Mouse (Mus musculus) neural tube, embryonic 10.5 days (tissue): ENCODE data around the gene Olfr649.
A peak's percentile ranks its signal among the peaks of the same experiment; 100 is the strongest.

Experiments used
- DNase-seq: peaks from one replicate; pipeline ENCODE4 v3.0.0-alpha.2; 2017; ENCODE audit warnings: low spot score; ENCODE audit errors: extremely low spot score

Gene Olfr649

GRCm38 (mm10) chr7:104195885-104196284 lies at the start of gene Olfr649:
Gene Olfr649, minus strand, starts transcription at chr7:104195985.
- DNase-seq: no peak

GRCm38 (mm10) chr7:104244287-104245181 lies 48.7 kb upstream of the Olfr649 start, which contains the start of gene Trim34a:
Gene Trim34a, plus strand, starts transcription at chr7:104244457.
- DNase-seq: peak; percentile 37

- DNase-seq: no peak
These were observed 47.8 kb upstream of the Olfr649 start for GRCm38 (mm10) chr7:104243616-104244015.

DNA sequence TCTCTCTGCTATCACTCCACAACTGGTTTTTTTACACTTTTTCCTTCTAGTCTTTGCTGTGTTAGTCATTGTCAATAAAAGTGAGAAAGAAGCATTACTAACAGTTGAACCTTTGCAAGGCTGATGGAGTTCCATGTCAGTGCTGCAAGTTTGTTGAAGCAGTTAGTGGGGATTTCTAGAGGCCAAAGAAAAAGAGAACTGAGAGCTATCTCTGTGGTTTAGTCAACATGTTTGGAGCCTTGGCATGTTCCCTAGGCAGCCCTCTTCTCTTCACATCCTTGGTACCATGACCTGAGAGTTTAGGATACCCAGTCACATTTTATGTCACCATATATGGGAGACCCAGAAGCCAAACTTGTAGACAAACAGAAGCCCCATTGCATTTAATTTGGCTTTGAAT lies 45.1 kb upstream of the Olfr649 start:
- no peak for DNase-seq

DNA sequence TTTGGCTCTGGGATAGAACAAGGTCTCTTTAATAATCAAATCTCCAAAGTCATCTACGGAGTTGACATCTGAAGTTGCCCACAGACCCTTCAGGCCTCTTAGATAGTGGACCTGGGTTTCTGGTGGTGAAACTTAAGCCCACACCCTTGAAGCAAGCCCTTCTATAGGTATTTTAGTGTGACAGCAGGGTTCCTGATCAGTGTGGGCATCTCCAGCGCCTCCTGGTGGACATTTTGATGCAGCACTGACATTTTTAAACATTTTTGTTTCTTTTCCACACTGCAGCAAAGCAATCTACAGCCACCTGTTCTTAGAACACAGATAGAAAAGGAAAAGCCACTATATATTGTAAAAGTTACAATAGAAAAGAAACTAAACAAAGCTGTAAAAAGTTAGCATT lies 35.4 kb upstream of the Olfr649 start:
- DNase-seq: peak; percentile 30

GRCm38 (mm10) chr7:104218701-104219569 lies 23.1 kb upstream of the Olfr649 start, which contains the start of gene Trim6:
Gene Trim6, plus strand, starts transcription at chr7:104218793.
- DNase-seq: peak; percentile 64

DNA sequence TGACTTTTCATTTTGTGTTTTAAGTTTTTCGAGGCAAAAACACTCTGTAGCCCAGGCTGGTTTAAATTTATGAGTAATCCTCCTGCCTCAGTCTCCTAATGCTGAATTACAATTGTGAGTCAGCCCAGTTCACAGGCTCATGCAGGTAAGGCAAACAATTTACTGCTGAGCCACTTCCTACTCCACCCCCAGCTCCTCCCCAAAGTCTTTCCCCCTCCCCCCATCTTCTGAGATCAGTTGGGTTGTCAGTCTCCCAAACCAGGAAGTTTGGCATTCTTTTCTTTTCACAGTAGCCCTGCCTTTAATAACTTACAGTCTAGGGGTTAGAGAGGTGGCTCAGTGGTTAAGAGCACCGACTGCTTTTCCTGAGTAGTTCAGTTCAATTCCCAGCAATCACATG lies 22.1 kb upstream of the Olfr649 start:
- no peak for DNase-seq

- no peak for DNase-seq
These were observed 20.3 kb upstream of the Olfr649 start for GRCm38 (mm10) chr7:104216011-104216535.

DNA sequence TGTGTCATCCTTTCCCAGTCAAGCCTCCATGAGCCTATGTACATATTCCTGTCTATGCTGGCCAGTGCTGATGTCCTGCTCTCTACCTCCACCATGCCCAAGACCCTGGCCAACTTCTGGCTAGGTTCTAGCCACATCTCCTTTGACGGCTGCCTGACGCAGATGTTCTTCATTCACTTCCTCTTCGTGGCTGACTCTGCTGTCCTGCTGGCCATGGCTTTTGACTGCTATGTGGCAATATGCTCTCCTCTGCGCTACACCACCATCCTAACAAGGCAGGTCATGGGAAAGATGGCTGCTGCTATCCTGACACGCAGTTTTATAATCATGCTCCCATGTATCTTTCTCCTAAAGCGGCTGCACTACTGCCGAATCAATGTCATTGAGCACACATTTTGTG lies 10.4 kb upstream of the Olfr649 start:
- no peak for DNase-seq

- DNase-seq: peak; percentile 55
These were observed 4.0 kb upstream of the Olfr649 start for GRCm38 (mm10) chr7:104199822-104200221.

DNA sequence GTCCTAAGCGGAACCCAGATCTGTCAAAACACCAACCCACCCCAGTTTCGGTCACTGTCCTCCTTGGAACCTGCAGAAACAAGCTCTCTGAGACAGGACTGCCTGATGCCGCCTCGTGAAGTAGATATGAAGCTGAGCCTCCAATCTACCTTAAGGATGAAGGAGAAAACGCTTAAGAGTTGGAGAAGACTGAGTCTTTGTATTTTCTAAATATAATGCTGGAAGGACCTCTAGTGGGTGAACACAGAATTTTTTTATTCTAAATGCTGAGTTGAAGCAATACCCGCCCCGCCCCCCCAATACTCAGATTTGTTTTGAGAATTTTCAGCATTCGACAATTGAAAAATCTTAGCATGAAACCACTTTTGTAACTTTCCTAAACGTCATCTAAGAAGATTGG lies 4.5 kb downstream of the Olfr649 start:
- no peak for DNase-seq

GRCm38 (mm10) chr7:104183292-104183691 lies 12.5 kb downstream of the Olfr649 start, which contains the start of gene Olfr648:
Gene Olfr648, minus strand, starts transcription at chr7:104183392.
- DNase-seq: no peak

DNA sequence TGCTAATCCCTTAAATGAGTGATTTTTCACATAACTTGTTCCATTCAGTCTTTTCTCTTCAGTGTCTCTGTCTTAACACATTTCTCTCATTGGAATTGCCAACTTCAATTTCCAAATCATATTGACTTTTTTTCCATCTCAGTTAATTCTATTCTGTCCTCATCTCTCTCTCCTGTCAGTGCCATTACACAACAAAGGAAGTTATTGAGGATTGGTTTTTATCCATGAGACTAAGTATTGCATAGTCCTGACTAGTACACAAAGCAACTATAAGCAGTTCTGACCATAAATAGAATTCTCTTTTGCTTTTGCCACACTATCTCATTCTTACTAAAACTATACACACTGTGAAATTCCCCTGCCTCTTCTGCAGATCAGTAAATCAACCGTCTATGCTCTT lies 16.7 kb downstream of the Olfr649 start:
- no peak for DNase-seq

- DNase-seq: no peak
These were observed 17.2 kb downstream of the Olfr649 start for GRCm38 (mm10) chr7:104178422-104179054.

DNA sequence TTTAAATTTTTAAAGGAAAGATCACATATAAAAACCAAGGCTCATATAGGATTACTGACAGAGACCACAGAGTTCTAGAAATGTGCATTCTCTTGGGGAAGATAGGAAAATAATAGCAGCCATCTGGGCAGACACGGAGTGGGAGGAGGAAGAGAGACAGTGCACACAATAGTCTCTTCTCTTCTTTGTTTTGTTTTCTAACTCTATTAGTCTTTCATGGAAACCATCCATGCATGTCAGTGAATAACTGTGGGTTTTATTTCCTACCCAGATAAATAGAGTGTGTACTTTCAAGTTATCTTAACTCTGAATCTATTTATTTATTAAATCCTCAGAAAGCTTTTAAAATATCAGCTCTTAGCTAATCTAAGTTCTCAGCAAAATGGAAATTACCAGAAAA lies 20.7 kb downstream of the Olfr649 start:
- no peak for DNase-seq

- DNase-seq: no peak
These were observed 26.1 kb downstream of the Olfr649 start for GRCm38 (mm10) chr7:104169634-104170204.

- no peak for DNase-seq
These were observed 28.7 kb downstream of the Olfr649 start for GRCm38 (mm10) chr7:104167105-104167504.

DNA sequence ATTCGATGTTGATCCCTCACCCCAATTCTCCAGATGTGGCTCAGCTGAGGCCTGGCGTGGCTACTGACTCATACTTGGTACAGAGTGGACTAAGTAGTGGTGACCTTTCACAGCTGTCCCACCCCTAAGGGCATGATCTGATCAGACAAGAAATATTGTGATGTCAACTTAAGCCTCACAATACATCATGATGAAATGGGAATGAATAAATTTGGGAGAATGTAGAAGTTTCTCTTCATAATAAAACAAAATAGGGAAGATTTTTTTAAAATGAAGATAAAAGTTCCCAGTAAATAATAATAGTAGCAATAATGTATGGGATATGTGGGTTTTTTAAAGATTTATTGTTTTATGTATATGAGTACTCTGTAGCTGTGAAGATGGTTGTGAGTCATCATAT lies 45.3 kb downstream of the Olfr649 start, which contains the start of gene Ubqlnl:
Gene Ubqlnl, minus strand, starts transcription at position 101 of the 400 bp plus-strand sequence.
- no peak for DNase-seq

GRCm38 (mm10) chr7:104143179-104143578 lies 52.6 kb downstream of the Olfr649 start, which contains the start of gene Ubqln3:
Gene Ubqln3, minus strand, starts transcription at chr7:104143279.
- no peak for DNase-seq
